Mouse (Mus musculus) small intestine, adult 2 months (tissue): ENCODE measurements around the gene Otop2. TPM values are rescaled to one million over a fixed set of nuclear protein-coding genes. Genes with fewer than 3 reads are reported as not detected.

Source experiments
- H3K27ac ChIP-seq: fragments of 200-500 bp; 2 replicates; pipeline ENCODE4 v1.5.1; 2012; ENCODE audit warnings: low read depth, low read length, control low read depth, inconsistent platforms; ENCODE audit not compliant: insufficient read depth
- H3K27me3 ChIP-seq: fragments of 200-500 bp; 2 replicates; pipeline ENCODE4 v1.6.1; 2012; ENCODE audit warnings: mild to moderate bottlenecking, moderate library complexity, low read length, inconsistent platforms; ENCODE audit not compliant: control insufficient read depth, insufficient read depth
- H3K36me3 ChIP-seq: fragments of 200-500 bp; 2 replicates; pipeline ENCODE4 v1.6.1; 2012; ENCODE audit warnings: mild to moderate bottlenecking, low read length, control low read depth, inconsistent platforms; ENCODE audit not compliant: control insufficient read depth, insufficient read depth
- H3K4me1 ChIP-seq: fragments of 200-500 bp; 2 replicates; pipeline ENCODE4 v1.6.1; 2012; ENCODE audit warnings: low read length, inconsistent platforms, mixed read lengths; ENCODE audit not compliant: control insufficient read depth, insufficient read depth, insufficient read length
- H3K4me3 ChIP-seq: fragments of 200-500 bp; 2 replicates; pipeline ENCODE4 v1.5.1; 2012; ENCODE audit warnings: low read depth, mild to moderate bottlenecking, control low read depth, inconsistent platforms, low read length, moderate library complexity
- CTCF ChIP-seq: fragments of 200-500 bp; IDR thresholded peaks from 2 replicates; pipeline ENCODE4 v1.5.1; 2012; ENCODE audit warnings: low read depth, mild to moderate bottlenecking, control low read depth, inconsistent platforms, low read length, moderate library complexity, mixed read lengths; ENCODE audit not compliant: insufficient replicate concordance, insufficient read length; ENCODE audit errors: extremely low read depth
- POLR2A ChIP-seq: fragments of 200-500 bp; IDR thresholded peaks from 2 replicates; pipeline ENCODE4 v1.6.1; 2012; ENCODE audit warnings: low read depth, mild to moderate bottlenecking, control low read depth, inconsistent platforms, low read length, moderate library complexity
- WGBS: fragments of 180-500 bp; shearing (Covaris S2); methylation state at CpG from one replicate; pipeline ENCODE4 v1.1.7; 2018; 5-methylcytosine and 5-hydroxymethylcytosine counted together
- polyA plus RNA-seq: library from polyadenylated mRNA; depleted of rRNA; stranded (reverse); fragments of >200 nt; gene quantifications from 2 replicates; pipeline ENCODE4 v1.2.3, GENCODE M21; 2012

The Otop2 gene
- polyA plus RNA-seq, 1 experiment, result 1.3 TPM

- Histone ChIP-seq H3K27ac (no peak overlapping the region), H3K27me3 (no peaks in the 10 kb centered on the region), H3K36me3 (no peaks in the 10 kb centered on the region), H3K4me1 (peaks cover 7% of the 10 kb centered on the region; the same call in 1 of the 2 replicates), H3K4me3 (no peak overlapping the region)
- WGBS, result 64% methylated on average over 3 of the region's 3 CpGs
- TF ChIP-seq POLR2A (no peak), CTCF (no peak)
Observed at GRCm38 (mm10) chr11:115275954-115276353, 31.0 kb upstream of the Otop2 start.

- Histone ChIP-seq H3K36me3 (no peaks in the 10 kb centered on the region), H3K27ac (peak within 1 kb of the TSS; percentile 97), H3K4me3 (peak within 1 kb of the TSS; percentile 85), H3K4me1 (peaks cover 7% of the 10 kb centered on the region; the same call in 1 of the 2 replicates), H3K27me3 (no peaks in the 10 kb centered on the region)
- TF ChIP-seq CTCF (no peak), POLR2A (peak; percentile 98)
- under 1% methylated on average over 42 of the region's 42 CpGs for WGBS
Observed at GRCm38 (mm10) chr11:115276780-115277603, 30.0 kb upstream of the Otop2 start, which contains the start of gene Fdxr. Gene Fdxr, minus strand, starts transcription at chr11:115277050.

- no peak for TF ChIP-seq CTCF
- TF ChIP-seq POLR2A, result no peak
- WGBS, result 11% methylated on average over 7 of the region's 7 CpGs
- peak overlapping the region; percentile 97 for H3K27ac ChIP-seq
Observed at GRCm38 (mm10) chr11:115277604-115277975, 29.4 kb upstream of the Otop2 start.

GRCm38 (mm10) chr11:115278176-115278575, 28.8 kb upstream of the Otop2 start:
- H3K27ac ChIP-seq, result no peak overlapping the region
- WGBS, result 59% methylated on average over 6 of the region's 6 CpGs
- H3K27me3 ChIP-seq, result no peaks in the 10 kb centered on the region
- TF ChIP-seq CTCF (no peak), POLR2A (no peak)
- peaks cover 7% of the 10 kb centered on the region; the same call in 1 of the 2 replicates for H3K4me1 ChIP-seq
- H3K4me3 ChIP-seq, result no peak overlapping the region
- H3K36me3 ChIP-seq, result no peaks in the 10 kb centered on the region

More at GRCm38 (mm10) chr11:115277604-115277975, 29.4 kb upstream of the Otop2 start:
- H3K4me3 ChIP-seq, result peak overlapping the region; percentile 85
- H3K36me3 ChIP-seq, result no peaks in the 10 kb centered on the region
- H3K4me1 ChIP-seq, result peaks cover 7% of the 10 kb centered on the region; the same call in 1 of the 2 replicates
- no peaks in the 10 kb centered on the region for H3K27me3 ChIP-seq

DNA sequence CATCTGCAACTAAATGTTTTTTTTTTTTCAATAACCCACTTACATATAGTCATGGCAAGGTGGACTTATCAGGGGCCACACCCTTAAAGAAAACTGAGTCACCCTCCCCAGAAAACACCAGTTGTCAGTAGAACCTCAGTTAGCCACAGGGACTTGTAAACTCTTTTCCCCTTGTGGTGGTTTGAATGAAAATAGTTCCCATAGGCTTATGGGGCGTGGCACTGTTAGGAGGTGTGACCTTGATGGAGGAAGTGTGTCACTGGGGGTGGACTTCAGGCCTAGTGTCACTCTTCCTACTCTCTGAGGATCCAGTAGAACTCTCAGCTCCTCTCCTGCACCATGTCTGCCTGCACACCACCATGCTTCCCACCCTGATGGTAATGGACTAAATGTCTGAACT, 27.2 kb upstream of the Otop2 start:
- TF ChIP-seq CTCF (no peak), POLR2A (no peak)
- H3K4me3 ChIP-seq, result no peak overlapping the region
- WGBS, result 77% methylated on average over 1 of the region's 1 CpGs
- H3K4me1 ChIP-seq, result peaks cover 7% of the 10 kb centered on the region; the same call in 1 of the 2 replicates
- no peaks in the 10 kb centered on the region for H3K27me3 ChIP-seq
- H3K27ac ChIP-seq, result no peak overlapping the region
- no peaks in the 10 kb centered on the region for H3K36me3 ChIP-seq

DNA sequence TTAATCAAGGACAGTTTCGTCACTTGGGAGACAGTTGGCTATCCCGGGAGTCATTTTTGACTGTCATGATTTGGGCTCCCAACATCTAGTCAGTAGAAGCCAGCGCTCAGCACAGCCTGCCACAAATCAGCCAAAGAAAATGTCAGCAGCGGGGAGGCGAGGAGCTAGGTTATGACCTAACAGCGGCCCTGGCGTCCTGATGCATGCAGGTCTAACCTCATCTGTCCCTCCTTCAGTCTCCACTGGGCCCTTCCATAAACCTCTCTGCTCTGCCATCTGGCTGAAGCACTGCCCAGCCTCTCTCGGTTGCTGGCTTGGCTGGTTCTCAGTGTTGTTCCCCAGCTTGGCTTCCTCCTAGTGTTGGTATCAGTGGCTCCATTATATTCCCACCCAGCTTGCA, 24.7 kb upstream of the Otop2 start:
- H3K27me3 ChIP-seq, result no peaks in the 10 kb centered on the region
- WGBS, result 79% methylated on average over 8 of the region's 8 CpGs
- no peak overlapping the region for H3K4me3 ChIP-seq
- no peak for TF ChIP-seq POLR2A
- TF ChIP-seq CTCF, result no peak
- 0 out of 2 replicates have a peak, but pooled peaks cover 3% of the 10 kb centered on the region for H3K4me1 ChIP-seq
- no peaks in the 10 kb centered on the region for H3K36me3 ChIP-seq
- no peak overlapping the region for H3K27ac ChIP-seq

- TF ChIP-seq CTCF, result no peak
- TF ChIP-seq POLR2A, result no peak
- whole genome bisulfite sequencing, result 81% methylated on average over 8 of the region's 8 CpGs
- Histone ChIP-seq H3K27ac (no peak overlapping the region), H3K4me3 (no peak overlapping the region), H3K36me3 (no peaks in the 10 kb centered on the region), H3K4me1 (0 out of 2 replicates have a peak, but pooled peaks cover 3% of the 10 kb centered on the region), H3K27me3 (no peaks in the 10 kb centered on the region)
Observed at GRCm38 (mm10) chr11:115282723-115283485, 24.1 kb upstream of the Otop2 start.
